Mouse (Mus musculus) thymus, postnatal 25 days (tissue): Measurements from ENCODE around the gene Speg.

Experiments used
- DNase-seq: peaks from one replicate; pipeline ENCODE4 v3.0.0; 2022

Gene Speg

GRCm38 (mm10) chr1:75365510-75366137 is 9.5 kb upstream of the Speg start:
- DNase-seq: no peak

- DNase-seq: no peak
These were observed 5.6 kb upstream of the Speg start for GRCm38 (mm10) chr1:75369360-75369983.

- DNase-seq: no peak
These were observed 5.0 kb upstream of the Speg start for GRCm38 (mm10) chr1:75369984-75370660.

- DNase-seq: no peak
These were observed 3.6 kb upstream of the Speg start for GRCm38 (mm10) chr1:75371317-75372095.

GRCm38 (mm10) chr1:75372450-75372849 is 2.6 kb upstream of the Speg start:
- DNase-seq: no peak

GRCm38 (mm10) chr1:75373276-75373675 is 1.8 kb upstream of the Speg start:
- DNase-seq: no peak

- no peak for DNase-seq
These were observed 4.1 kb downstream of the Speg start for GRCm38 (mm10) chr1:75379196-75379595.

- no peak for DNase-seq
These were observed 4.8 kb downstream of the Speg start for GRCm38 (mm10) chr1:75379931-75380330.

- DNase-seq: no peak
These were observed 5.9 kb downstream of the Speg start for GRCm38 (mm10) chr1:75380951-75381350.

- peak; percentile 37 for DNase-seq
These were observed 6.6 kb downstream of the Speg start for GRCm38 (mm10) chr1:75381482-75382355.

- DNase-seq: no peak
These were observed 7.4 kb downstream of the Speg start for GRCm38 (mm10) chr1:75382356-75383071.

- DNase-seq: no peak
These were observed 9.5 kb downstream of the Speg start for GRCm38 (mm10) chr1:75384470-75385141.

- DNase-seq: no peak
These were observed 10.1 kb downstream of the Speg start for GRCm38 (mm10) chr1:75385142-75385730.

- no peak for DNase-seq
These were observed 11.1 kb downstream of the Speg start for GRCm38 (mm10) chr1:75386149-75386548.

- no peak for DNase-seq
These were observed 12.4 kb downstream of the Speg start for GRCm38 (mm10) chr1:75387469-75387928.

GRCm38 (mm10) chr1:75387929-75388897 is 13.1 kb downstream of the Speg start:
- DNase-seq: no peak

GRCm38 (mm10) chr1:75388898-75389515 is 13.9 kb downstream of the Speg start:
- DNase-seq: no peak

GRCm38 (mm10) chr1:75393139-75393538 is 18.0 kb downstream of the Speg start:
- no peak for DNase-seq

GRCm38 (mm10) chr1:75393846-75394245 is 18.7 kb downstream of the Speg start:
- DNase-seq: no peak
